Mouse (Mus musculus): ENCODE results near the gene Serpinb9. TPM values are rescaled to one million over a fixed set of nuclear protein-coding genes. Genes with fewer than 3 reads are reported as not detected.
"Not testable (repeated sequence)": the region's sequence is repeated elsewhere in the genome, so short reads cannot be mapped to it uniquely, and the experiment has no call there.

Serpinb9 gene
- total and polyA plus RNA-seq, 2 experiments from 2014 or later, result 3.4 to 3.8 TPM

- Histone ChIP-seq H3K9ac (replicated peaks; ENCODE audit: low read length) (no peak overlapping the region), H3K36me3 (ENCODE audit: insufficient read depth, low read length) (no peaks in the 10 kb centered on the region), H3K27ac (no peak overlapping the region), H3K27me3 (ENCODE audit: insufficient read depth, low read length) (no peaks in the 10 kb centered on the region), H3K9me3 (ENCODE audit: low read length) (no peaks in the 10 kb centered on the region), H3K4me3 (ENCODE audit: low read length) (no peak overlapping the region), H3K4me1 (ENCODE audit: insufficient read depth, low read length) (no peaks in the 10 kb centered on the region), H3K4me2 (ENCODE audit: low read depth, low read length) (no peak overlapping the region)
- ATAC-seq, result no peak
- 63% methylated on average over 2 of the region's 2 CpGs for WGBS
- TF ChIP-seq CTCF (IDR thresholded peaks at IDR 0.05; ENCODE audit: low read depth), result no peak
- no peak for DNase-seq (ENCODE audit: low spot score)
Observed at GRCm38 (mm10) chr13:33013271-33013670, 10.2 kb downstream of the Serpinb9 start.

GRCm38 (mm10) chr13:33022371-33022770 is 19.3 kb downstream of the Serpinb9 start:
- Histone ChIP-seq H3K27me3 (ENCODE audit: insufficient read depth, low read length) (no peaks in the 10 kb centered on the region), H3K36me3 (ENCODE audit: insufficient read depth, low read length) (no peaks in the 10 kb centered on the region), H3K4me1 (ENCODE audit: insufficient read depth, low read length) (no peaks in the 10 kb centered on the region), H3K4me2 (ENCODE audit: low read depth, low read length) (no peak overlapping the region), H3K4me3 (ENCODE audit: low read length) (no peak overlapping the region), H3K9me3 (ENCODE audit: low read length) (no peaks in the 10 kb centered on the region), H3K27ac (no peak overlapping the region), H3K9ac (replicated peaks; ENCODE audit: low read length) (no peak overlapping the region)
- ATAC-seq, result no peak
- DNase-seq (ENCODE audit: low spot score), result no peak
- no peak for TF ChIP-seq CTCF (IDR thresholded peaks at IDR 0.05; ENCODE audit: low read depth)
- 100% methylated on average over 1 of the region's 1 CpGs for WGBS

- WGBS, result 30% methylated on average over 1 of the region's 1 CpGs
- DNase-seq (ENCODE audit: low spot score), result peak; percentile 10
- Histone ChIP-seq H3K9ac (replicated peaks; ENCODE audit: low read length) (no peak overlapping the region), H3K36me3 (ENCODE audit: insufficient read depth, low read length) (no peaks in the 10 kb centered on the region), H3K9me3 (ENCODE audit: low read length) (no peaks in the 10 kb centered on the region), H3K4me1 (ENCODE audit: insufficient read depth, low read length) (no peaks in the 10 kb centered on the region), H3K27me3 (ENCODE audit: insufficient read depth, low read length) (no peaks in the 10 kb centered on the region), H3K4me2 (ENCODE audit: low read depth, low read length) (no peak overlapping the region), H3K27ac (no peak overlapping the region), H3K4me3 (ENCODE audit: low read length) (no peak overlapping the region)
- no peak for TF ChIP-seq CTCF (IDR thresholded peaks at IDR 0.05; ENCODE audit: low read depth)
- ATAC-seq, result no peak
Observed at GRCm38 (mm10) chr13:33026427-33027057, 23.5 kb downstream of the Serpinb9 start.

- no peaks in the 10 kb centered on the region for H3K4me1 ChIP-seq (ENCODE audit: insufficient read depth, low read length)
- 95% methylated on average over 2 of the region's 2 CpGs for WGBS
- no peaks in the 10 kb centered on the region for H3K36me3 ChIP-seq (ENCODE audit: insufficient read depth, low read length)
- no peak within 1 kb of the TSS for H3K4me3 ChIP-seq (ENCODE audit: low read length)
- no peaks in the 10 kb centered on the region for H3K27me3 ChIP-seq (ENCODE audit: insufficient read depth, low read length)
- no peak within 1 kb of the TSS for H3K4me2 ChIP-seq (ENCODE audit: low read depth, low read length)
- no peak for ATAC-seq
- no peaks in the 10 kb centered on the region for H3K9me3 ChIP-seq (ENCODE audit: low read length)
- TF ChIP-seq CTCF (IDR thresholded peaks at IDR 0.05; ENCODE audit: low read depth), result no peak
- no peak for DNase-seq (ENCODE audit: low spot score)
- no peak within 1 kb of the TSS for H3K27ac ChIP-seq
- no peak within 1 kb of the TSS for H3K9ac ChIP-seq (replicated peaks; ENCODE audit: low read length)
Observed at GRCm38 (mm10) chr13:33027244-33027643, 24.2 kb downstream of the Serpinb9 start, which contains the start of gene Serpinb9b. Gene Serpinb9b (plus strand): TSS chr13:33027416.

GRCm38 (mm10) chr13:33028146-33028545 is 25.1 kb downstream of the Serpinb9 start:
- Histone ChIP-seq H3K4me1 (ENCODE audit: insufficient read depth, low read length) (no peaks in the 10 kb centered on the region), H3K4me2 (ENCODE audit: low read depth, low read length) (no peak overlapping the region), H3K4me3 (ENCODE audit: low read length) (no peak overlapping the region), H3K9ac (replicated peaks; ENCODE audit: low read length) (no peak overlapping the region), H3K9me3 (ENCODE audit: low read length) (no peaks in the 10 kb centered on the region), H3K36me3 (ENCODE audit: insufficient read depth, low read length) (no peaks in the 10 kb centered on the region), H3K27ac (no peak overlapping the region), H3K27me3 (ENCODE audit: insufficient read depth, low read length) (no peaks in the 10 kb centered on the region)
- ATAC-seq, result no peak
- TF ChIP-seq CTCF (IDR thresholded peaks at IDR 0.05; ENCODE audit: low read depth), result no peak
- no peak for DNase-seq (ENCODE audit: low spot score)
- 68% methylated on average over 2 of the region's 2 CpGs for WGBS

- Histone ChIP-seq H3K9me3 (ENCODE audit: low read length) (no peaks in the 10 kb centered on the region), H3K4me1 (ENCODE audit: insufficient read depth, low read length) (no peaks in the 10 kb centered on the region), H3K4me3 (ENCODE audit: low read length) (no peak overlapping the region), H3K4me2 (ENCODE audit: low read depth, low read length) (no peak overlapping the region), H3K27me3 (ENCODE audit: insufficient read depth, low read length) (no peaks in the 10 kb centered on the region), H3K9ac (replicated peaks; ENCODE audit: low read length) (no peak overlapping the region), H3K27ac (no peak overlapping the region), H3K36me3 (ENCODE audit: insufficient read depth, low read length) (no peaks in the 10 kb centered on the region)
- DNase-seq (ENCODE audit: low spot score) (no peak), ATAC-seq (no peak)
- WGBS, result 80% methylated on average over 2 of the region's 2 CpGs
- no peak for TF ChIP-seq CTCF (IDR thresholded peaks at IDR 0.05; ENCODE audit: low read depth)
Observed at GRCm38 (mm10) chr13:33028550-33028949, 25.5 kb downstream of the Serpinb9 start.

GRCm38 (mm10) chr13:33029478-33029877 is 26.4 kb downstream of the Serpinb9 start:
- not testable (repeated sequence) for H3K4me1 ChIP-seq (ENCODE audit: insufficient read depth, low read length); H3K9me3 ChIP-seq (ENCODE audit: low read length); H3K4me2 ChIP-seq (ENCODE audit: low read depth, low read length); H3K36me3 ChIP-seq (ENCODE audit: insufficient read depth, low read length); DNase-seq (ENCODE audit: low spot score); H3K27ac ChIP-seq; H3K9ac ChIP-seq (replicated peaks; ENCODE audit: low read length); H3K27me3 ChIP-seq (ENCODE audit: insufficient read depth, low read length); ATAC-seq; H3K4me3 ChIP-seq (ENCODE audit: low read length)
- WGBS, result 96% methylated on average over 2 of the region's 2 CpGs

All from hindbrain, postnatal 0 days (tissue).